Mouse (Mus musculus) CH12.LX (cell line): Measurements from ENCODE around the gene Bmpr2.

Source experiments
- EP300 ChIP-seq: IDR thresholded peaks from 2 replicates; pipeline ENCODE4 v1.6.1; 2011; ENCODE audit warnings: low read length, improper control_type of control experiment
- POLR2A ChIP-seq: IDR thresholded peaks from 2 replicates; pipeline ENCODE4 v1.6.1; 2011; ENCODE audit warnings: low read depth, mild to moderate bottlenecking, improper control_type of control experiment, low read length
- RAD21 ChIP-seq: IDR thresholded peaks from 2 replicates; pipeline ENCODE4 v1.6.1; 2011; ENCODE audit warnings: low read depth, mild to moderate bottlenecking, low read length, improper control_type of control experiment, moderate library complexity
- SIN3A ChIP-seq: IDR thresholded peaks from 2 replicates; pipeline ENCODE4 v1.6.1; 2012; ENCODE audit warnings: low read length, improper control_type of control experiment, inconsistent platforms
- TBP ChIP-seq: conservative IDR thresholded peaks from 2 replicates; pipeline ENCODE4 v1.6.1; 2011; ENCODE audit warnings: low read depth, low read length, improper control_type of control experiment
- ZNF384 ChIP-seq: IDR thresholded peaks from 2 replicates; pipeline ENCODE4 v1.6.1; 2012; ENCODE audit warnings: low read depth, low read length, improper control_type of control experiment, inconsistent platforms

- TF ChIP-seq TBP, result no peak
- no peak for TF ChIP-seq SIN3A
- no peak for TF ChIP-seq EP300
- no peak for TF ChIP-seq RAD21
- TF ChIP-seq POLR2A, result no peak
- TF ChIP-seq ZNF384, result no peak
Observed at GRCm38 (mm10) chr1:59739577-59740354, 23.4 kb upstream of the Bmpr2 start.
